Mouse (Mus musculus) embryonic fibroblast, embryonic 13.5 days (primary cell): ENCODE results near the gene Wdr1. TPM values are rescaled to one million over a fixed set of nuclear protein-coding genes. Genes with fewer than 3 reads are reported as not detected.

Source experiments
- H3K27ac ChIP-seq: 2 replicates; pipeline ENCODE4 v1.5.1; 2012; ENCODE audit warnings: low read length, control low read depth, inconsistent platforms; ENCODE audit not compliant: insufficient read depth
- H3K4me1 ChIP-seq: 2 replicates; pipeline ENCODE4 v1.6.1; 2011; ENCODE audit warnings: low read length; ENCODE audit not compliant: control insufficient read depth, insufficient read depth
- H3K4me3 ChIP-seq: 2 replicates; pipeline ENCODE4 v1.5.1; 2011; ENCODE audit warnings: mild to moderate bottlenecking, control low read depth, low read length; ENCODE audit not compliant: insufficient read depth
- CTCF ChIP-seq: IDR thresholded peaks from 2 replicates; pipeline ENCODE4 v1.5.1; 2011; ENCODE audit warnings: mild to moderate bottlenecking, control low read depth, low read length, moderate library complexity, borderline replicate concordance; ENCODE audit not compliant: insufficient read depth
- POLR2A ChIP-seq: IDR thresholded peaks from 2 replicates; pipeline ENCODE4 v1.6.1; 2011; ENCODE audit warnings: low read depth, mild to moderate bottlenecking, control low read depth, low read length, moderate library complexity
- polyA plus RNA-seq: library from polyadenylated mRNA; stranded (reverse); fragments of >200 nt; gene quantifications from 2 replicates; pipeline ENCODE4 v1.2.4, GENCODE M21; 2011; ENCODE audit warnings: low read depth; ENCODE audit not compliant: missing spikeins, insufficient read length

Wdr1 gene
- polyA plus RNA-seq, 1 experiment = 280 TPM

- H3K4me3 ChIP-seq = no peak overlapping the region
- TF ChIP-seq POLR2A (no peak), CTCF (no peak)
These were observed 63.0 kb downstream of the Wdr1 start for GRCm38 (mm10) chr5:38500043-38500442.

GRCm38 (mm10) chr5:38499316-38499811 lies 63.7 kb downstream of the Wdr1 start:
- Histone ChIP-seq H3K4me1 (no peaks in the 10 kb centered on the region), H3K27ac (no peak overlapping the region), H3K4me3 (no peak overlapping the region)
- TF ChIP-seq POLR2A = no peak
- no peak for TF ChIP-seq CTCF

More at GRCm38 (mm10) chr5:38500043-38500442, 63.0 kb downstream of the Wdr1 start:
- Histone ChIP-seq H3K27ac (no peak overlapping the region), H3K4me1 (no peaks in the 10 kb centered on the region)

GRCm38 (mm10) chr5:38498479-38498878 lies 64.5 kb downstream of the Wdr1 start:
- no peaks in the 10 kb centered on the region for H3K4me1 ChIP-seq
- H3K4me3 ChIP-seq = no peak overlapping the region
- no peak for TF ChIP-seq POLR2A
- TF ChIP-seq CTCF = no peak
- H3K27ac ChIP-seq = no peak overlapping the region

GRCm38 (mm10) chr5:38496491-38497057 lies 66.4 kb downstream of the Wdr1 start:
- Histone ChIP-seq H3K27ac (no peak overlapping the region), H3K4me1 (no peaks in the 10 kb centered on the region), H3K4me3 (no peak overlapping the region)
- TF ChIP-seq CTCF = no peak
- no peak for TF ChIP-seq POLR2A

- H3K27ac ChIP-seq = no peak overlapping the region
- no peaks in the 10 kb centered on the region for H3K4me1 ChIP-seq
- TF ChIP-seq POLR2A (no peak), CTCF (no peak)
- H3K4me3 ChIP-seq = no peak overlapping the region
These were observed 69.1 kb downstream of the Wdr1 start for GRCm38 (mm10) chr5:38493890-38494289.

GRCm38 (mm10) chr5:38491763-38492162 lies 71.3 kb downstream of the Wdr1 start:
- Histone ChIP-seq H3K4me1 (no peaks in the 10 kb centered on the region), H3K27ac (no peak overlapping the region), H3K4me3 (no peak overlapping the region)
- TF ChIP-seq POLR2A = no peak
- TF ChIP-seq CTCF = no peak

GRCm38 (mm10) chr5:38489739-38490138 lies 73.3 kb downstream of the Wdr1 start:
- TF ChIP-seq CTCF = no peak
- no peak for TF ChIP-seq POLR2A
- Histone ChIP-seq H3K4me3 (no peak overlapping the region), H3K27ac (no peak overlapping the region), H3K4me1 (no peaks in the 10 kb centered on the region)

- Histone ChIP-seq H3K4me1 (no peaks in the 10 kb centered on the region), H3K27ac (no peak overlapping the region), H3K4me3 (no peak overlapping the region)
- TF ChIP-seq POLR2A (no peak), CTCF (no peak)
These were observed 74.1 kb downstream of the Wdr1 start for GRCm38 (mm10) chr5:38488673-38489615.

GRCm38 (mm10) chr5:38488026-38488425 lies 75.0 kb downstream of the Wdr1 start:
- no peaks in the 10 kb centered on the region for H3K4me1 ChIP-seq
- H3K4me3 ChIP-seq = no peak overlapping the region
- TF ChIP-seq POLR2A (no peak), CTCF (no peak)
- H3K27ac ChIP-seq = no peak overlapping the region

GRCm38 (mm10) chr5:38487247-38487646 lies 75.8 kb downstream of the Wdr1 start:
- H3K4me1 ChIP-seq = no peaks in the 10 kb centered on the region
- TF ChIP-seq CTCF (no peak), POLR2A (no peak)
- H3K4me3 ChIP-seq = no peak overlapping the region
- H3K27ac ChIP-seq = no peak overlapping the region
